Mouse (Mus musculus): ENCODE results near the gene Simc1. TPM values are rescaled to one million over a fixed set of nuclear protein-coding genes. Genes with fewer than 3 reads are reported as not detected.

The Simc1 gene
- total and polyA plus RNA-seq, 3 experiments, result 4.9 to 11.9 TPM; not detected in 1

- peaks cover 0 to 11% of the 10 kb centered on the region in 2 experiments; a peak in 2 of 4 replicates for H3K36me3 ChIP-seq (ENCODE audit: control insufficient read depth in 1 of 2, insufficient read depth in 2 of 2, low read length in 2 of 2)
- peak; percentile 29 for DNase-seq (ENCODE audit: low read depth, low spot score)
- no peaks in the 10 kb centered on the region for H3K9me3 ChIP-seq (replicated peaks; ENCODE audit: insufficient read depth, low read length)
- no peak overlapping the region for H3K27ac ChIP-seq (ENCODE audit: control insufficient read depth, low read depth, low read length)
- peaks cover 16% of the 10 kb centered on the region for H3K79me2 ChIP-seq (ENCODE audit: control insufficient read depth, insufficient read depth, low read length, poor library complexity)
- no peak for TF ChIP-seq POLR2AphosphoS2 (IDR thresholded peaks at IDR 0.05; ENCODE audit: low read length)
- TF ChIP-seq NRF1 (IDR thresholded peaks at IDR 0.05; ENCODE audit: insufficient read depth, low read depth, low read length, poor library complexity, severe bottlenecking), result no peak
- no peak for TF ChIP-seq MAZ (IDR thresholded peaks at IDR 0.05; ENCODE audit: low read depth, low read length)
- TF ChIP-seq ZKSCAN1 (IDR thresholded peaks at IDR 0.05; ENCODE audit: low read depth, low read length), result no peak
- TF ChIP-seq GATA1 (IDR thresholded peaks at IDR 0.05; ENCODE audit: low read depth, low read length), result no peak
- TF ChIP-seq EP300 (IDR thresholded peaks at IDR 0.05; ENCODE audit: low read depth in 1 of 2, low read length in 2 of 2), result no peak
- TF ChIP-seq ZMIZ1 (IDR thresholded peaks at IDR 0.05; ENCODE audit: low read depth, low read length), result no peak
- TF ChIP-seq GABPA (IDR thresholded peaks at IDR 0.05; ENCODE audit: low read depth, low read length), result no peak
- no peak for TF ChIP-seq TBP (IDR thresholded peaks at IDR 0.05; ENCODE audit: low read depth, low read length)
- no peak for TF ChIP-seq E2F4 (IDR thresholded peaks at IDR 0.05; ENCODE audit: borderline replicate concordance, low read depth, low read length)
- no peak for TF ChIP-seq RCOR1 (IDR thresholded peaks at IDR 0.05; ENCODE audit: low read depth, low read length)
- no peak for TF ChIP-seq ZC3H11A (IDR thresholded peaks at IDR 0.05; ENCODE audit: low read depth, low read length)
- no peak for TF ChIP-seq USF2 (IDR thresholded peaks at IDR 0.05; ENCODE audit: borderline replicate concordance in 1 of 2, insufficient read depth in 1 of 2, low read depth in 1 of 2, low read length in 2 of 2)
- TF ChIP-seq MEF2A (IDR thresholded peaks at IDR 0.05; ENCODE audit: extremely low read depth, insufficient replicate concordance, low read depth, low read length, poor library complexity, severe bottlenecking), result no peak
- TF ChIP-seq RAD21 (IDR thresholded peaks at IDR 0.05; ENCODE audit: low read depth, low read length), result no peak
- TF ChIP-seq MYC (IDR thresholded peaks at IDR 0.05; ENCODE audit: low read depth, low read length), result no peak
- no peak for TF ChIP-seq CHD2 (IDR thresholded peaks at IDR 0.05; ENCODE audit: low read length)
- TF ChIP-seq SMC3 (IDR thresholded peaks at IDR 0.05; ENCODE audit: low read depth, low read length), result no peak
- H3K9ac ChIP-seq (ENCODE audit: control insufficient read depth, low read depth, low read length, poor library complexity, severe bottlenecking), result no peak overlapping the region
- peaks cover 0 to 13% of the 10 kb centered on the region in 2 experiments; a peak in 2 of 4 replicates for H3K4me1 ChIP-seq (ENCODE audit: control insufficient read depth in 1 of 2, insufficient read depth in 2 of 2, low read length in 2 of 2)
- no peaks in the 10 kb centered on the region for H3K27me3 ChIP-seq (ENCODE audit: control insufficient read depth in 1 of 2, insufficient read depth in 2 of 2, low read length in 2 of 2)
- no peak overlapping the region for H3K4me3 ChIP-seq (ENCODE audit: control insufficient read depth in 1 of 2, insufficient read depth in 1 of 2, low read depth in 2 of 2, low read length in 2 of 2)
Measured at GRCm38 (mm10) chr13:54568380-54568779, 64.8 kb downstream of the Simc1 start.

- peaks cover 0 to 13% of the 10 kb centered on the region in 2 experiments; a peak in 2 of 4 replicates for H3K36me3 ChIP-seq (ENCODE audit: control insufficient read depth in 1 of 2, insufficient read depth in 2 of 2, low read length in 2 of 2)
- H3K9me3 ChIP-seq (replicated peaks; ENCODE audit: insufficient read depth, low read length), result no peaks in the 10 kb centered on the region
- no peak overlapping the region for H3K27ac ChIP-seq (ENCODE audit: control insufficient read depth, low read depth, low read length)
- H3K4me1 ChIP-seq (ENCODE audit: control insufficient read depth in 1 of 2, insufficient read depth in 2 of 2, low read length in 2 of 2), result peaks cover 0 to 16% of the 10 kb centered on the region in 2 experiments; a peak in 2 of 4 replicates
- H3K4me3 ChIP-seq (ENCODE audit: control insufficient read depth in 1 of 2, insufficient read depth in 1 of 2, low read depth in 2 of 2, low read length in 2 of 2), result no peak overlapping the region
- H3K27me3 ChIP-seq (ENCODE audit: control insufficient read depth in 1 of 2, insufficient read depth in 2 of 2, low read length in 2 of 2), result no peaks in the 10 kb centered on the region
- DNase-seq (ENCODE audit: low read depth, low spot score), result peak; percentile 67
- no peak overlapping the region for H3K9ac ChIP-seq (ENCODE audit: control insufficient read depth, low read depth, low read length, poor library complexity, severe bottlenecking)
- H3K79me2 ChIP-seq (ENCODE audit: control insufficient read depth, insufficient read depth, low read length, poor library complexity), result peaks cover 8% of the 10 kb centered on the region
- TF ChIP-seq TCF12 (IDR thresholded peaks at IDR 0.05; ENCODE audit: low read depth, low read length), result no peak
- no peak for TF ChIP-seq CTCF (IDR thresholded peaks at IDR 0.05 in 2 of 3, conservative IDR thresholded peaks at IDR 0.05 in 1 of 3; ENCODE audit: control insufficient read depth in 1 of 3, insufficient read depth in 1 of 3, low read depth in 2 of 3, low read length in 3 of 3, poor library complexity in 1 of 3, severe bottlenecking in 1 of 3)
- TF ChIP-seq MYC (IDR thresholded peaks at IDR 0.05; ENCODE audit: low read depth, low read length), result no peak
- no peak for TF ChIP-seq E2F4 (IDR thresholded peaks at IDR 0.05; ENCODE audit: borderline replicate concordance, low read depth, low read length)
- no peak for TF ChIP-seq USF1 (IDR thresholded peaks at IDR 0.05; ENCODE audit: low read depth, low read length)
- no peak for TF ChIP-seq POLR2AphosphoS2 (IDR thresholded peaks at IDR 0.05; ENCODE audit: low read length)
- no peak for TF ChIP-seq NRF1 (IDR thresholded peaks at IDR 0.05; ENCODE audit: insufficient read depth, low read depth, low read length, poor library complexity, severe bottlenecking)
- no peak for TF ChIP-seq EP300 (IDR thresholded peaks at IDR 0.05; ENCODE audit: low read depth in 1 of 2, low read length in 2 of 2)
- no peak for TF ChIP-seq GATA1 (IDR thresholded peaks at IDR 0.05; ENCODE audit: low read depth, low read length)
- TF ChIP-seq MAZ (IDR thresholded peaks at IDR 0.05; ENCODE audit: low read depth, low read length), result no peak
- no peak for TF ChIP-seq CHD2 (IDR thresholded peaks at IDR 0.05; ENCODE audit: low read length)
- no peak for TF ChIP-seq ELF1 (IDR thresholded peaks at IDR 0.05; ENCODE audit: low read depth, low read length)
- no peak for TF ChIP-seq MEF2A (IDR thresholded peaks at IDR 0.05; ENCODE audit: extremely low read depth, insufficient replicate concordance, low read depth, low read length, poor library complexity, severe bottlenecking)
- TF ChIP-seq MAFK (IDR thresholded peaks at IDR 0.05; ENCODE audit: borderline replicate concordance, low read depth, low read length), result no peak
- TF ChIP-seq TBP (IDR thresholded peaks at IDR 0.05; ENCODE audit: low read depth, low read length), result no peak
Measured at GRCm38 (mm10) chr13:54569282-54569681, 65.7 kb downstream of the Simc1 start.

Data from MEL (cell line).